8 mouse cellular contexts compared by ENCODE assay signal in genomic region chr1:79857681-79858388, GRCm38 (mm10). TPM values are rescaled to one million over a fixed set of nuclear protein-coding genes. Genes with fewer than 3 reads are reported as not detected.
DNase-seq lines count a peak whose midpoint lies in the region; ATAC-seq and TF ChIP-seq lines count a peak whose summit lies in the region.

No protein-coding gene starts in this region.

- peak; percentile 18 for DNase-seq in embryo, embryonic 10 days (ENCODE audit: low spot score)
- no peak for DNase-seq in embryo, embryonic 9.5 days (ENCODE audit: extremely low spot score)
- peak; percentile 23 for DNase-seq in lung, postnatal 0 days (ENCODE audit: low spot score)
- no peak for DNase-seq in lung, postnatal 36 days
- no peak for DNase-seq in adrenal gland, adult 18-20 months (ENCODE audit: low spot score in 2 of 2)
- DNase-seq in thymus, adult 18-20 months, result no peak

- no peak for TF ChIP-seq CTCF in lung, postnatal 0 days (IDR thresholded peaks at IDR 0.05)

- H3K9me3 ChIP-seq in lung, postnatal 0 days (ENCODE audit: low read length), result no peaks in the 10 kb centered on the region
- no peaks in the 10 kb centered on the region for H3K9me3 ChIP-seq in hindbrain, embryonic 13.5 days
- no peaks in the 10 kb centered on the region for H3K9me3 ChIP-seq in megakaryocyte, embryonic 14.5 days

- H3K27me3 ChIP-seq in lung, postnatal 0 days (replicated peaks; ENCODE audit: insufficient read depth, low read length), result no peaks in the 10 kb centered on the region
- H3K27me3 ChIP-seq in hindbrain, embryonic 13.5 days, result no peaks in the 10 kb centered on the region; the same call in 1 of the 2 replicates
- peaks cover 22% of the 10 kb centered on the region for H3K27me3 ChIP-seq in megakaryocyte, embryonic 14.5 days (replicated peaks)

- no peaks in the 10 kb centered on the region for H3K36me3 ChIP-seq in lung, postnatal 0 days (ENCODE audit: insufficient read depth, low read length)
- no peaks in the 10 kb centered on the region for H3K36me3 ChIP-seq in hindbrain, embryonic 13.5 days
- peaks cover 25% of the 10 kb centered on the region for H3K36me3 ChIP-seq in megakaryocyte, embryonic 14.5 days (replicated peaks; ENCODE audit: low read length)

- peak overlapping the region; percentile 64 for H3K9ac ChIP-seq in lung, postnatal 0 days (replicated peaks; ENCODE audit: low read depth)
- peak overlapping the region; percentile 85 for H3K9ac ChIP-seq in hindbrain, embryonic 13.5 days

- H3K27ac ChIP-seq in lung, postnatal 0 days (ENCODE audit: low read length), result peak overlapping the region; percentile 45
- peak overlapping the region; percentile 48; the same call in 1 of the 2 replicates for H3K27ac ChIP-seq in hindbrain, embryonic 13.5 days

- H3K4me2 ChIP-seq in lung, postnatal 0 days (replicated peaks; ENCODE audit: low read depth, low read length), result peak overlapping the region; percentile 96
- peak overlapping the region; percentile 94 for H3K4me2 ChIP-seq in hindbrain, embryonic 13.5 days

- peak overlapping the region; percentile 71 for H3K4me3 ChIP-seq in lung, postnatal 0 days (ENCODE audit: low read depth, low read length)
- peak overlapping the region; percentile 79 for H3K4me3 ChIP-seq in hindbrain, embryonic 13.5 days
- H3K4me3 ChIP-seq in megakaryocyte, embryonic 14.5 days (replicated peaks), result peak overlapping the region; percentile 95

- 4% methylated on average over 32 of the region's 32 CpGs for whole genome bisulfite sequencing in lung, postnatal 0 days
- WGBS in hindbrain, embryonic 13.5 days, result 3% methylated on average over 32 of the region's 32 CpGs

- peaks cover 13% of the 10 kb centered on the region; the same call in 1 of the 2 replicates for H3K4me1 ChIP-seq in lung, postnatal 0 days (ENCODE audit: insufficient read depth, low read depth, low read length)
- peaks cover 63% of the 10 kb centered on the region for H3K4me1 ChIP-seq in hindbrain, embryonic 13.5 days (replicated peaks)
- H3K4me1 ChIP-seq in megakaryocyte, embryonic 14.5 days, result peaks cover 84% of the 10 kb centered on the region

- no peak for ATAC-seq in lung, postnatal 0 days
- ATAC-seq in hindbrain, embryonic 13.5 days (ENCODE audit: low FRiP score), result peak; percentile 32

- no peak for TF ChIP-seq EP300 in lung, postnatal 0 days (IDR thresholded peaks at IDR 0.05)

RNA-seq across cellular contexts. Expression of gene Serpine2, which starts 3.1 kb away (rescaled TPM):
- 271 and 276 TPM in 2 replicates for polyA plus RNA-seq in lung, postnatal 0 days (2015; fragmentation: Nextera tagmentation; extraction: Ambion mirVana)
- 210 and 215 TPM in 2 replicates for polyA plus RNA-seq in hindbrain, embryonic 13.5 days (2015; fragmentation: Nextera tagmentation; extraction: Ambion mirVana)
- 38.8 and 48.3 TPM in 2 replicates for polyA plus RNA-seq in megakaryocyte, embryonic 14.5 days (2012; ENCODE audit: insufficient read depth, low replicate concordance)
- total RNA-seq in adrenal gland, adult 18-20 months (2021), result 10 to 100 TPM; 11.9 to 22.9 TPM

Comparison
In these comparisons a context has a peak if more than half of its experiments do, and no peak if none do; other contexts are left out.
1. DNase-seq: peak in embryo, embryonic 10 days (single experiment) and lung, postnatal 0 days (single experiment); none in embryo, embryonic 9.5 days (single experiment), lung, postnatal 36 days (single experiment), adrenal gland, adult 18-20 months (0 of 2) and thymus, adult 18-20 months (0 of 2).
2. Peak in every context shown above with its lines, with median percentiles within 50 percentile points of each other: H3K4me3 ChIP-seq.